Mouse (Mus musculus) frontal cortex, postnatal 10 days (tissue): Measurements from ENCODE around the gene Fars2.
A peak's percentile ranks its signal among the peaks of the same experiment; 100 is the strongest.
"Not testable (repeated sequence)": the region's sequence is repeated elsewhere in the genome, so short reads cannot be mapped to it uniquely, and the experiment has no call there.

Experiments
- DNase-seq, 2 experiments: peaks; one replicate each; pipeline ENCODE4 v3.0.0; 2022; ENCODE audit warnings: low spot score in 2 of 2, mixed read lengths in 1 of 2

Gene Fars2

GRCm38 (mm10) chr13:36293511-36293910 lies 176.3 kb downstream of the Fars2 start:
- no peak for DNase-seq

GRCm38 (mm10) chr13:36294503-36294902 lies 177.3 kb downstream of the Fars2 start:
- no peak for DNase-seq

DNA sequence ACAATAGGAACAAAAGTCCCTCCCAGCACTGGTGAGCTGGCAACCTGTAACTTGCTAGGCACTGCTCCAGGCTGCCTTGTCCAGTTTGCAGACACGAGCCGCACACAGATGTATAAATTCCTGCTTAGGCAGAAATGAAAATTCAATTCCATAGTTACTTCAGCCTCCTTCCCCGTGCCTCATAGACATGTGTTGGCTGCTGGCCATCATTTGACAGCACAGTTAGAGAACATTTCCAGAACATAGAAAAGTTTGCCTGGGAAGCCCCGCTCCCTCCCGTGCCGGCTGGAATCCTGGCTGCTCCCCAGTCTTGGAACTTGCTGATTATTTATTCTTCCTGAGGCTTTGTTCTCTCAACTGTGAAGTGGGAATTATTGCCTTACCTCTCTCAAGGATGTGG lies 178.6 kb downstream of the Fars2 start:
- DNase-seq = peak; percentile 15 to 47

GRCm38 (mm10) chr13:36296574-36296973 lies 179.4 kb downstream of the Fars2 start:
- DNase-seq = no peak

- DNase-seq = no peak
Measured at GRCm38 (mm10) chr13:36297950-36298781, 181.0 kb downstream of the Fars2 start.

DNA sequence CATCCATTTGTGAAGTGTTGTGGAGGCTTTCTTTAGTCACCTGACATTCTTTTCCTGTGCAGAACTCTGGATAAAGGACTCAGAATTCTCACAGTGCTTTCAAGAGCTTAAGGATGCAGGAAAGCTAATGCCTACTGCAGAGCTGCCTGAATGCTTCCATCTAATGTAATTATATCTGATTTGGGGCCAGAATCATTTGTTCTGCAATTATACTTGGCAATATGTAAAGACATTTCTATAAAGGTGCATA lies 181.5 kb downstream of the Fars2 start:
- no peak for DNase-seq

- DNase-seq = no peak
Measured at GRCm38 (mm10) chr13:36302770-36303169, 185.6 kb downstream of the Fars2 start.

GRCm38 (mm10) chr13:36305306-36305705 lies 188.1 kb downstream of the Fars2 start:
- DNase-seq = no peak

DNA sequence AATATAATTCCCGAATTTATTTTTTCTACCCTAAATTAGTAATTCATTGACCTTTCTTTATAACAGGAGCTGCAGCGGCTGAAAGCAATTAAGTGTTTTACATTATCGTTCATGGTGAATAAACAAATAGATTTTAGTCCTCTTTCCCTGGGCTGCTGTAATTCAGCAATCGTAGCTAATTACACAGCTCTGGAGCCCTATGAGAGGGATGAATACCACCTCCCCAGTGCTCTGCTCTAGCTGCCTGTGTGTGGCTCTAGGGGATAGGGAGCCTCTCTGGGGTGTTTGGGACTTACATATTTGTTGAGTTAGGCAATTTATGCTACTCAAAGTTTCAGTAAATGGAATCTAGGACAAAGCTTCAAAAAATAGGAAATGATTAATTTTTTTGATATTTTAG lies 190.2 kb downstream of the Fars2 start:
- DNase-seq = no peak

GRCm38 (mm10) chr13:36309160-36309559 lies 191.9 kb downstream of the Fars2 start:
- no peak for DNase-seq

DNA sequence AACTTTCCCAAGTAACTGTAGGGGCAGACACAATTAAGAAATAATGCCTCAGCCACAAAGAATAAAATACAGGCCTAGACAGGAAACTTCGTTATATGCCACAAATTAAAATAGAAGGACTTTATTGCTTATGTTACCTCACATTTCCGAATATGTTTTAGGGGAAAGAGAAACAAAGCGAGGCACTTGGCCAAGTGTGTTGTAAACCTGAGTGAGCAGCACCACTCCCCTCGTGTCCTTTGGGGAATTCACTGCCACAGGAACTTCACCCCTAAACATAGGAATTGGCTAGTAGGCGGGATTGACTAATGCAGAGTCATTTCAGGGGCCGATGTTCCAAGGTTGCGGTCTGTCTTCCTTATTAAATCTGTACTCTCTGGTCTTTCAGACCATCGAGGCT lies 197.0 kb downstream of the Fars2 start:
- no peak for DNase-seq

DNA sequence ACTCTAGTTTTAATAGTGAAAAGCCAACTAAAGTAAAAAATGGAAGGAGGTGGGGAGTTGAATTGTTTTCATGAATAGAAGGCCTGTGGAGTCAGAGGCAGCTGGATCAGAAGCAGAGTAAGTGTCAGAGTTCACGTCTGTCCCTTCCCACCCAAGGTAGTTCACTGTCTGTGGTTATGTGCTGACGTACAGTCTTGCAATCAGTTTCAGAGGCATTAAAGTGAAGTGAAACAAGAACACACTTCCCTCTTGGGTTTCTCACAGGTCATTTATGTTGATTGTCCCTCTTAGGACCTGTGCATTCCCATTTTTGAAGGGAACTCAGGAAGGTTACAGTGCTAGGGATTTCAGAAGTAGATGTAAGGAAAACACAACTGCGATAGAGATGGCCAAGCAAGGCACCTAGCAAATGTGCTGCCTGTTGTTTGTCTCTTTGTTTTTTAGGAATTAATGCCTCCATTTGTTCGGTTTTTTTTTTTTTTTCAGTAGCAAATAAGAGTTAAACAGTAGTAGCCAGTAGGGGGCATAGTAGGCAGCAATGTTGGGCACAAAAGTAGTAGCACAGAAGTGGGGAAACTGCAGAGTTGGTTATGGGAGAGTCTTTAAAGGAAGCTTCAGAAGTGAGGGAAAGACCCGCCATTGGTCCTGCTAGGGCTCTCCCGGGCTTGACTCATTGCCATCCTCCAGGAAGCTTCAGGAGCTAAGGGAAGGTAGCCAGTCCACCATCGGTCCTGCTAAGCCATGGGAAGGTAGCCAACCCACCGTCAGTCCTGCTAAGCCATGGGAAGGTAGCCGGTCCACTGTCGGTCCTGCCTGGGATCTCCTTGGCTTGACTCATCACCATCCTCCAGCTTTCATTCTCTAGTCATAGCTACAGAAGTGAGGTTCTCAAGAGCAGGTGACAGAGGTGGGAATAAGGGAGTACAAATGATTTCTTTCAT lies 197.9 kb downstream of the Fars2 start:
- no peak for DNase-seq

DNA sequence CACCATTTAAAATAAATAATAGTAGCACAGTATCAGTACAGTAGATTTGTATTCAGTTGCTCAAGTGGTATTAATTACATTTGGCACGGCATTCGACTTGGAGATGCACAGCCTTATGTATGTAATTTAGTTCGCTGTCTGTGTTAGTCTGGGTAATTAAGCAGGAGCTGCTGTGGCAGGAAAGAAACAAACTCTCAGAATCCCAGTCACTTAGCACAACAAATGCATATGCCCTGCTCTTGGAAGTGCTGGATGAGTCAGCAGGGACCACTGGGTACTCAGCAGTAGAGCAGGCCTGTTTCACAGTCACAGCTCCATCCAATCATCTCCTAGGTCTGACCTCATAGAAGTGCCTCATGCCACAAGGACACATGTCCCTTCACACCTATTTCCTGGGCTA lies 200.6 kb downstream of the Fars2 start:
- no peak for DNase-seq

- DNase-seq = no peak
Measured at GRCm38 (mm10) chr13:36324624-36325023, 207.4 kb downstream of the Fars2 start.

GRCm38 (mm10) chr13:36326539-36326938 lies 209.3 kb downstream of the Fars2 start:
- no peak for DNase-seq

DNA sequence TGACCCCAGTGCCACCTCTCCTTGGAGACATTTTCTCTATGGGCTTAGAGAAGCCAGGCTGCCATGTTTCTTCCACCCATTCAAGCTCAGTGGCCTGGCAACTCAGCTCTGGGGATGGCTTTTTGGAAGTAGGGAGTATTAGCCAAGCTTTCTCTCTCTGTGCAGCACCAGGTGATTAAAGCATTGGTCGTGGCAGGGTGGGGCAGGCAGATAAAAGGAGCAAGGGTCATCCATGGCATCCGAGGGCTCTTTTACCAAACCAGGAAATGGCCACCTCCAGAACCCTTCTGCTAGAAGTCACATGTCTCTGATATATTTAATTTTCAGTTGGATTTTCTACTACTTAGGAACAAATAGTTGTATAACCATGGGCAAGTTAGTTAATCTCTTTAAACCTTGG lies 212.7 kb downstream of the Fars2 start:
- no peak for DNase-seq

DNA sequence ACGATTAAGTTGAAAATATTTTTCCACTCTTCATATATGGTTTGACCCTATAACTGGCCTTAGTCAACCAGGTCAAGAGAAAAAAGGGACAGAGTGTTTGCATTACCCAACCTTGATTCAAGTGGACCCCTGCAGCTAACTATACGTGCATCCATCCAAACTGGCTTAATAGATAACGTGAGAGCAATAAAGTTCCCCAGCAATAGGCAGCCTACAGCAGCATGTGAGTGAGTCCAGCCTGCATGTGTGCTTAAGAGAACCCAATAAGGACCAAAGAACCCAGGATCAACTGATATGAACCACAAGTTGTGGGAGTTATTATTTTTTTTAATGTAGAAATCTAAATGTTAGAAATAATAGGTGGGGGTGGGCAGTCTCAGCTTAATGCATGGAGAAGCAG lies 213.3 kb downstream of the Fars2 start:
- DNase-seq = no peak

DNA sequence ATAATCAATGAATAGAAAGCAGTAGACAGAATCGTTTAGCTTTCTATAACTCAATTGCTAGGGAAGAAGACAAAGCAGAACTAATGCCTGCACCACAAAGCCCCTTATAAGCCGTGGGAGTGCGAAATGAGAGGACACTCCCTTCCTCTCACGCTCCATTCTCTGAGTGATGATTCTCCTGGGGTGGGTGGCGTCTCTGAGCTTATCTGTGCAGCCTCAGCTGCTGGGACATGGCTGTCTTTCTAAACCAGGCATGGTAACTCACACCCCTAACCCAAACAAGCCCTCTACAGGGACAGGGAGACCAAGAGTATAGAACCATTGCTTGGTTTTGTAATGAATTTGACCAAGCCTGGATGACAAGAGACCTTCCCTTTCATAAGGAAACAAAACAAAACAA lies 217.5 kb downstream of the Fars2 start:
- no peak for DNase-seq

GRCm38 (mm10) chr13:36351529-36351928 lies 234.3 kb downstream of the Fars2 start:
- no peak for DNase-seq

DNA sequence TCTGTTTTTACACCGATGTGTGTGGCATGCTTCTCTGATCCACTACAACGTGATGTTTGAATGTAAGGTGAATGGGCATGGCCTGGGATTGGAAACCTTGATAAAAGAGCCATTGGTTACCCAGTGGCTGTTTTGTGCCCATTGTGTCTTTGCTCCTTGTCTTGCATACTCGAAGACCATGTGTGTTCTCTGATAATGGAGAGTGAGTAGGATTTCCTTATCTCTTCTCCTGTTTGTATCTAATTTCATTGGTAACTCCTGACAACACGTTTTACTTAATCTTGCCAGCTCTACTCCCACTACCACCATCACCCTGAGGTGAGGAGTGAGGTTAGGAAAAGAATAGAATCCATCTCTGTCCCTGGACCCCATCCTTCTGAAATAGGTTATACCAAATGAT lies 240.3 kb downstream of the Fars2 start:
- no peak for DNase-seq

- DNase-seq = no peak
Measured at GRCm38 (mm10) chr13:36361419-36361818, 244.2 kb downstream of the Fars2 start.

DNA sequence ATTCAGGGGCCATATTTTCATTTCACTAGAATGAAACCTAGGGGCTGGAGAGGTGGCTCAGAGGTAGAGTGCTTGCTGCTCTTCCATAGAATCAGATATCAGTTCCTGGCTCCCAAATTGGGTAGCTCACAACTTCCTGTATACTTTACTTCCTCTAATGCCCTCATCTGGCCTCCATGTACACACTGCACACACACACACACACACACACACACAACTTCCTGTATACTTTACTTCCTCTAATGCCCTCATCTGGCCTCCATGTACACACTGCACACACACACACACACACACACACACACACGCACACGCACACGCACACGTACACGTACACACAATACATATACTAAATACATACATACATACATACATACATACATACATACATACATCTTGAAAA lies 248.5 kb downstream of the Fars2 start:
- DNase-seq = not testable (repeated sequence)

DNA sequence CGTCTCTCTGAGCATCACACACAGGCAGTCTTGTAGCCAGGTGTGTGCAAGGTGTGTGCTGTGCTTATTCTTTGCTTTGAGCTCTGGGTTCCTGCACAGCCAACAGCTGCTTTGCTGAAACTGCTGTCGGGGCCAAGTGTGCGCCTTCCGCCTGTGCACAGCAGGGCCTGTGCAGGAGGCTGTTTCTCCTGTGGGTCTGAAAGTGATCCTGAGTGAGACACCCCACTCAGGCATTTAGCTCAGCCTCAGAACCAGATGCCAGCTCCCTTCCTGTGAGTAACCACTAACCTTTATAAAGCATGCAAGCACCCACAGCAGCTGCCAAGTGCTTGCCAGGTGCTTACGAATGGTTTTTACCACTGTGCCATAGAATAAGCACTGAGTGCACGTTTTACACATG lies 249.1 kb downstream of the Fars2 start:
- no peak for DNase-seq
